Mouse (Mus musculus) olfactory bulb, adult 2 months (tissue): ENCODE results near the gene Gpatch2. TPM values are rescaled to one million over a fixed set of nuclear protein-coding genes. Genes with fewer than 3 reads are reported as not detected.

ENCODE experiments used
- H3K27ac ChIP-seq: fragments of 200-500 bp; 2 replicates; pipeline ENCODE4 v1.5.1; 2012; ENCODE audit warnings: low read depth, low read length; ENCODE audit not compliant: insufficient read depth
- H3K4me1 ChIP-seq: fragments of 200-500 bp; 2 replicates; pipeline ENCODE4 v1.6.1; 2012; ENCODE audit warnings: low read length; ENCODE audit not compliant: control insufficient read depth, insufficient read depth
- H3K4me3 ChIP-seq: fragments of 200-500 bp; 2 replicates; pipeline ENCODE4 v1.5.1; 2012; ENCODE audit warnings: mild to moderate bottlenecking, low read depth, low read length, moderate library complexity; ENCODE audit not compliant: insufficient read depth
- CTCF ChIP-seq: fragments of 200-500 bp; IDR thresholded peaks from 2 replicates; pipeline ENCODE4 v1.5.1; 2012; ENCODE audit warnings: low read depth, mild to moderate bottlenecking, low read length, moderate library complexity; ENCODE audit not compliant: insufficient read depth
- POLR2A ChIP-seq: fragments of 200-500 bp; IDR thresholded peaks from 2 replicates; pipeline ENCODE4 v1.6.1; 2012; ENCODE audit warnings: mild to moderate bottlenecking, low read depth, low read length, moderate library complexity; ENCODE audit not compliant: insufficient read depth
- WGBS: fragments of 180-500 bp; shearing (Covaris S2); methylation state at CpG from one replicate; pipeline ENCODE4 v1.1.7; 2018; 5-methylcytosine and 5-hydroxymethylcytosine counted together
- polyA plus RNA-seq: library from polyadenylated mRNA; stranded (reverse); fragments of >200 nt; gene quantifications from 2 replicates; pipeline ENCODE4 v1.2.4, GENCODE M21; 2012; ENCODE audit warnings: low replicate concordance; ENCODE audit not compliant: missing spikeins, insufficient read depth, insufficient read length

Gpatch2 gene
- polyA plus RNA-seq, 1 experiment = not detected

DNA sequence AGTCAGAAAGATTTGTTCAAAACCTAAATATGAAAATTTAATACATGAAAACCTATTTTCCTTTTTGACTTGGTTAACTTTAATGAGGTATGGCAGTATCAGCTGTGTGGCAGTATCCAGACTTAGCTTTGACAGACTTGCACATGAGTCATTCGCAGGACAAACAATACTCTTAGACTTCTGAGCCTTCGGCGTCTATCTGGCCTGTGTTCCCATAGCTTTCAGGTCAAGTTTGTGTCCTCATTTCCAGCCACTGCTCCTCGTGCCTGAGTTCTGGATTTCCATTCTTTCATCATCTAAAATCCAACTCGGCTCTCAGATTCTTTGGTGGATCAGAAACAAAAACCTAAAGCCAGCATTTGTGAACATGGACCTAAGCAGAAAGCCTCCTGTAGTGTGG lies 79.2 kb downstream of the Gpatch2 start:
- WGBS = 78% methylated on average over 5 of the region's 5 CpGs
- TF ChIP-seq POLR2A (no peak), CTCF (no peak)
- Histone ChIP-seq H3K4me1 (no peaks in the 10 kb centered on the region), H3K4me3 (no peak overlapping the region), H3K27ac (no peak overlapping the region)

GRCm38 (mm10) chr1:187295038-187295559 lies 79.8 kb downstream of the Gpatch2 start:
- TF ChIP-seq POLR2A (no peak), CTCF (no peak)
- WGBS = 95% methylated on average over 6 of the region's 6 CpGs
- H3K4me1 ChIP-seq = no peaks in the 10 kb centered on the region

GRCm38 (mm10) chr1:187295711-187296110 lies 80.4 kb downstream of the Gpatch2 start:
- Histone ChIP-seq H3K4me1 (no peaks in the 10 kb centered on the region), H3K27ac (no peak overlapping the region), H3K4me3 (no peak overlapping the region)
- TF ChIP-seq POLR2A (no peak), CTCF (no peak)
- WGBS = 97% methylated on average over 1 of the region's 1 CpGs

More at GRCm38 (mm10) chr1:187295038-187295559, 79.8 kb downstream of the Gpatch2 start:
- no peak overlapping the region for H3K27ac ChIP-seq
- H3K4me3 ChIP-seq = no peak overlapping the region

GRCm38 (mm10) chr1:187299236-187299635 lies 83.9 kb downstream of the Gpatch2 start:
- WGBS = 48% methylated on average over 4 of the region's 4 CpGs
- TF ChIP-seq CTCF (no peak), POLR2A (no peak)
- no peak overlapping the region for H3K4me3 ChIP-seq

DNA sequence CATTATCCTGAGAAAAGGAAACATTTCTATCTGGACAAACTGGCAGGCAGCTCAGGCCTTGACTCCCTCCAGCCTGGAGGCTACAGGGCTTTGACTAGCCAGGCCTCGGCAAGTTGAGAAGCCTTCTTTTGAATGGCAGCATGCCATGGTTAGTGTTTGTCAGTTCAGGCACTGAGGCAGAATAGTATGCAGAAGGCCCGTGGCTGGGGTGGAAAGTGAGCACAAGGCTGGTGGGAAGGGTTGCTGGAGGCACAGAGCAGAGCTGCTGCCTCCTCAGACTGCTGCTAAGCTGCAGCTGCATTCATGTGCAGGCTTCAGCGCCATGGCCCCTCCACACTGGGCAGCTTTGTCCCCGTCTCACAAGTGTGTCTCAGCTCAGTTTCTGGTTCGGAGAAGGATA lies 85.3 kb downstream of the Gpatch2 start:
- 64% methylated on average over 5 of the region's 5 CpGs for WGBS
- no peak for TF ChIP-seq CTCF
- TF ChIP-seq POLR2A = no peak

More at GRCm38 (mm10) chr1:187299236-187299635, 83.9 kb downstream of the Gpatch2 start:
- Histone ChIP-seq H3K27ac (no peak overlapping the region), H3K4me1 (no peaks in the 10 kb centered on the region)

DNA sequence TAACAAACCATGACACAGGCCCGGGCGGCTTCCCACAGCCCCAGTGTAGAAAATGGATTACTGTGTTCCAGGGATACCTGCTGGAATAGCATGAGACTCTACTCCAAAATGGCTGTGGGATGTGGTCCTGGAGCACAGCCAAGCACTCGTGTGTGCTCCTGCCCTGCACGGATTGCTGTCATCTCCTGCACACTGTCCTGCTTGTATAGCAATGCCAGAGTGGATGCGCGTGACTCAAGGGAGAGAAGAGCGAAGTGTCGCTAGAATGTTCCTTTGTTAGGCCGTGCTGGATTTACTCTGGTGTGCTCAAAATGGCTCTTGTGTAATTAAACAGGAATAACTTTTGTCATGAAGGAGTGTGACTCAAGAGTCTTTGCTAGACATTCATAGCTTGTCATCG lies 87.9 kb downstream of the Gpatch2 start:
- WGBS = 85% methylated on average over 10 of the region's 10 CpGs
- no peak for TF ChIP-seq CTCF
- TF ChIP-seq POLR2A = no peak
- no peaks in the 10 kb centered on the region for H3K4me1 ChIP-seq
- H3K4me3 ChIP-seq = no peak overlapping the region
- no peak overlapping the region for H3K27ac ChIP-seq

More for the DNA sequence above, 85.3 kb downstream of the Gpatch2 start:
- H3K4me1 ChIP-seq = no peaks in the 10 kb centered on the region
- H3K27ac ChIP-seq = no peak overlapping the region
- no peak overlapping the region for H3K4me3 ChIP-seq

DNA sequence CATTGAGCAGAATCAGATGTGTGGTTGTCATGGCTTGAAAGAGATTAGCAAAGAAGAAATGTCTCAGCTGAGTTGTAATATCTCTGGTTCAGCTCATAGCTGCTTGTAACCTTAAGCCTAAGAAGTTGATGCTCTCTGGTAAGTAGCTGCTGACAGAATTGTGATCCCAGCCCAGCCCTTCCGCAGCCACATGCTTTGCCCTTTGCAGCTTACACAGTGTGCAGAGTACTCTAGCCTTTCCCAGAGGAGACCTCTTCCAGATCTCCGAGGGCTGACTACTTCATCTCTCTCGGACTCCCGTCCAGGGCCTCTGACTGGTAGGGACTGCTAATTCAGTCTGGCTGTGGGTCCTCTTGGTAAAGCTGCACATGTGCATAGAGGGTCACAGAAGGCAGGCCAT lies 92.0 kb downstream of the Gpatch2 start:
- TF ChIP-seq POLR2A (no peak), CTCF (no peak)
- 93% methylated on average over 4 of the region's 4 CpGs for WGBS

DNA sequence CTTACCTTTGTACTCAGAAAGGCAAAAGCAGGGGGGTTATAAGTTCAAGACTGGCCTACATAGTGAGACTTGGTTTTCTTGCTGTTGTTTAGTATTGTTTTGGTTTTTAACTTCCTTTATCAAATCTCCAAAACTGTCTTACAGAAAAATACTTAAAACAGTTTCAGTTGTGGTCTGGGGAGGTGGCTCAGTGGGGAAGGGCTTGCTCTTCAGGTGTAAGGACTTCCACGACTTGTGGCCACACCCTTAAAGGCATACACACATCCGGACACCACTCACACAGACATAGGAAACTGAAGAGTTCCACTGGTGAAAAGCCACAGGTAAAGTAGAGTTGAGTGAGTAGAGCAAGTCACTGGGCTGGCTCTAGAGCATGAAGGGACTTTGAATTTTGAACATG lies 93.2 kb downstream of the Gpatch2 start:
- TF ChIP-seq CTCF (no peak), POLR2A (no peak)
- 92% methylated on average over 2 of the region's 2 CpGs for WGBS
- H3K27ac ChIP-seq = no peak overlapping the region
- H3K4me3 ChIP-seq = no peak overlapping the region
- H3K4me1 ChIP-seq = no peaks in the 10 kb centered on the region

More for the DNA sequence above, 92.0 kb downstream of the Gpatch2 start:
- Histone ChIP-seq H3K27ac (no peak overlapping the region), H3K4me1 (no peaks in the 10 kb centered on the region), H3K4me3 (no peak overlapping the region)

GRCm38 (mm10) chr1:187311122-187311521 lies 95.8 kb downstream of the Gpatch2 start:
- H3K27ac ChIP-seq = no peak overlapping the region
- H3K4me3 ChIP-seq = no peak overlapping the region
- no peaks in the 10 kb centered on the region; the same call in 1 of the 2 replicates for H3K4me1 ChIP-seq
- no peak for TF ChIP-seq CTCF
- TF ChIP-seq POLR2A = no peak
- WGBS = 94% methylated on average over 6 of the region's 6 CpGs
